Mouse (Mus musculus): ENCODE measurements at regions not wholly inside any gene's neighbourhood (a gene's known extent, or its start where the extent isn't known, plus 50 kb on each side); places are given as distances from the start of the nearest gene placed in this dataset.

DNA sequence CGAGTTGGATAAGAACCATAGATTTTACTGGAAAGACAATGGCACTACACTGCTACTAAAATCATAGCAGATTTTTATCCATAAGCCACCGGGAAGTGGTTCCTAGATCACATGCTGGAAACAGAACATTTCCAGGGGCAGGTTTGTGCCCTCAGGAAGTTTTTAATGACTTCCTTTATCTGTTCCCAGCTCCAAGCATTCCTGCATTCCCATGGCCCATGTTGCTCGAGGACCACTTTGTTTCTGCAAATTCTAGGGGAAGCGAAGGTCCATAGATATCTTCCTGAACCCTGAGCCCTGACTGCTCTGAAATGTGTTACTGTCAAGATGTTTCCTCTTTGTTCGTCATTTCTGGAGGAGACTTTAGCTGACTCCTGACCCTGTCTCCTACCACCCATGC lies 235.6 kb upstream of the Map3k1 start:
- DNase-seq: no peak

- no peak for DNase-seq
These were observed 237.7 kb upstream of the Map3k1 start for GRCm38 (mm10) chr13:112046247-112047211.

DNA sequence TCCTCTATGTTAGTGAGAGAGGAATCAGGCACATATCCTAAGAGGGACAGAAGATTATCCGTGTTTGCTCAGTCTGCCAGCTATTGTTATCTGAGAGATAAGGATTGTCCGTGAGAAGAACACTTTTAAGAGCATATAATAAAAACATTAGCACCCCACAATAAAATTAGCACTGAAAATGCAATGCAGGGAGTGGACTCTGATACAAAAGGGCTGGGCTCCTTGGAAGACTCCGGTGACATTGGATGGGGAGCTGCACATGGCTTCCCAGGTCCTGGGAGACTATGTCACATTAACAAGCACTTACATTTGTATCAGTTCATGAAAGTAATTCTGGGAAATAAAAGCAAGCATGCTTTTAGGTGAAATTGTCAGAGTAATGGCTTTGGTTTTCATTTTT lies 238.6 kb upstream of the Map3k1 start:
- DNase-seq: no peak

- DNase-seq: no peak
These were observed 239.1 kb upstream of the Map3k1 start for GRCm38 (mm10) chr13:112047874-112048273.

- no peak for DNase-seq
These were observed 239.5 kb upstream of the Map3k1 start for GRCm38 (mm10) chr13:112048327-112048726.

- no peak for DNase-seq
These were observed 237.4 kb upstream of the Ankrd55 start for GRCm38 (mm10) chr13:112050892-112051291.

DNA sequence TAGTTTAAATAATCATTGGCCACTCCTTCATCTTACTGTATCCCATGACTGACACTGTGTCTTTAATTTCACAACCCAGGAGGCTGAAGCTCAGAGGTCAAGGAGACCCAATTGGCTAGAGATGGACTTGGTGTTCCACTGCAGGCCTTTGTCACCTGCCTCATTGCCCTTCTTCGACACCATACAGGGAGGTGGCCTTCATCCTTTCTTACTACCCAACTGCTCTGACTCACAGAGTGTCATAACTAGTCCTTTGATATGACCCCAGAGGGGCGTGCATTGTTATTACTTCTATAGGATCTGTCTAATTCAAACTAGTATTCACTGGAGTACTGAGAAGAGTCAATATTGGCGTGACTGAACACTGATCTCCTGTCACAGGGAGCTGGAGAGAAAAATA lies 236.2 kb upstream of the Ankrd55 start:
- DNase-seq: no peak

- no peak for DNase-seq
These were observed 235.8 kb upstream of the Ankrd55 start for GRCm38 (mm10) chr13:112052456-112052855.

- peak; percentile 23 for DNase-seq
These were observed 233.3 kb upstream of the Ankrd55 start for GRCm38 (mm10) chr13:112054879-112055371.

GRCm38 (mm10) chr13:112058218-112058617 lies 230.0 kb upstream of the Ankrd55 start:
- no peak for DNase-seq

DNA sequence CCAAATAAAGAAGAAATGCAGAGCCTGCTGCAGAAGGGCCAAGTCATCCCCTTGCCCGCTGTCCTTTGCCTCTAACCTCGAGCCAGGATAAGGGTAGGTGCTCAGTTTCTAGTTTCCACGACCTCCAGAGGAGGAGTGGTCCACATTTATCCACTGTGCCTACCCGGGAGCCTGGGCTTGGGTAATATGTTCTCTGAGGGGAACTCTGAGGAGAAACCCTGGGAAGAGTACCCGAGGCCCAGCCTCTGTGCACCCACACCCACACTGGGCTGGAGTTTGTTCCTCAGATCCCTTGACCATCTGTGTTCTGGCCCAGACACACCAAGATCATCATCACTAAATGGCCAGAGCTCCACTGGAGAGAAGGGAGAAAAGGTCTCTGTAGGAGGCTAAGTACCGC lies 229.5 kb upstream of the Ankrd55 start:
- DNase-seq: no peak

GRCm38 (mm10) chr13:112062024-112062423 lies 226.2 kb upstream of the Ankrd55 start:
- no peak for DNase-seq

DNA sequence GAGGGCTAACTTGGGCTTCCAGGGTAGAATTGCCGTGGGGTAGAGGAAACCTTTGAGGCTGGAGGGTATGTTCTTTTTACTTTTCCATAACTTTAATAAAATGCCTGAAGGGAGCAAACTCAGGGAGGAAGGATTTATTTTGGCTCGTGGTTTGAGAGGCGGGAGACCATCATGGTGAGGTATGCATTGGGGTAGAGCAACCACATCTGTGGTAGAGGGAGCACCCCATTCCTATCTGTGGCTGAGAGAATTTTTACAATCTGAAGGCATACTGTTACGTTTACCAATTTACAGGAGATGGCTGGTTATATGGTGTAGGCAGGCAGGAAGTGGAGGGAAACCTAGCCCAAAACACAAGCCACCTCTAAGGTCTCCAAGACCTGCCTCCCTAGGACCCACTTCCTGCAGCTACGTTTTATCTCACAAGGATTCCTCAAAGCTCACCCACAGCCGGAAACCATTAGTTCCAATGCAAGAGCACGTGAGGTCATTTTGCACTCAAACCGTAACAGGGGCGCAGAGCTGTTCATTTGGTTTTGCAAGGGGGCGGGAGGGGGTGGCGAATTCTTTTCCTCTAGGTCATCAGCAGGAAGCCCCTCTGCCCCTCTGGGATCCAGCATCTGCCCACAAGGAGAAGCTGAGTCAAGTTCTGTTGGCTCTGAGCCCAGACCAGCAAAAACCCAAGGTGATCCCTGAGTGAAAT lies 224.7 kb upstream of the Ankrd55 start:
- no peak for DNase-seq

DNA sequence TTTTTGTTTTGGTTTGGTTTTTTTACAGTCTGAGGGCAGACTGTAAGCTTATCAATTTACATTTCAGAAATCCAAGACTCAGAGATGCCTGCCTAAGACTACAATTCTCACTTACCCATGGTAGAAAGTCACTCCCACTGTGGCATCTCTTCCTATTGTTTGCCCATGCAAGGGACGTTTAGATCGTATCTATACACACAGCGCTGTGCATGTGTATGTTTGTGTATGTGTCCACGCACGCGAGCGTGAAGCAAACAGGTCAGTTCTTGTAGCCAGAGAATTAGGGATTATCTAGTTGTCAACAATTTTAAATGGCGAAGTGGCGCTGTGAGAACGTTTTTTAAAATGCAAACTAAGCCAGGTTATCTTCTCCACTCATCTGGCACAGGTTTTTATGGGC lies 223.6 kb upstream of the Ankrd55 start:
- DNase-seq: no peak

DNA sequence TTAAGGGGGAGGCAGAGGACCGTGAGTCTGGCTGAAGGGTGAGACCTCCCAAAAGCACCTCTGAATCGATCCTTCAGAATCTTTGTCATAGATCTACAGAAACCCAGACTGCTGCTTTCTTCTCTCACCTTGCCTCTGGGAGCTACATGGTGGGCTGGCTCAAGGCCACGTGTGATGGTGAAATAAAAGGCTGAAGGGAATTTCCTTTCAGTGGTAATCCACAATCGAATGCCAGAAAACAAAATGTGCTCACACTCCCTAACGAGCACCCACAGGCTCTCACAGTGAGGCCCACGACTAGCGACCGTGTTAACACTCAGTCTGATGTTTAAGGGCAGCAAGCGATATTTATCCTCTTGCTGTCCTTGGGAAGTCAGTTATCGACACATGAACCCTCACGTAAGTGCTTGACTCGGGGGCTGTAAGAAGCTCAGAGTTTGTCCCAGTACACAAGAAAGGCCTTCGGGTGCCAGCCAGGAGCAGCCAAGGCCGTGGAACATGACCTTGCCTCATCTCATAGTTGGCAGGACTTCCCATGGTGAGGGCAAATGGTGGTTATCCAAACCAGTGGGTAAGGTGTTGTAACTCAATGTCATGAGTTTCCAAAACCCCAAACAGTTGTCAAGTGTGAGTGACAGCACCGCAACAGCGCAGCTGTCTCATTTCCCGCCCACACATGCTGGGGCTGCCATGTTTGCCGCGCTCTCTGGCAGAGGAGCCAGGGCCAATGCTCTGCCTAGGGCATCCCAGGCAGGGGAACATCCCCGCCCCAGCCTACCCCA lies 221.0 kb upstream of the Ankrd55 start:
- DNase-seq: no peak

GRCm38 (mm10) chr13:112070757-112071156 lies 217.5 kb upstream of the Ankrd55 start:
- DNase-seq: no peak

DNA sequence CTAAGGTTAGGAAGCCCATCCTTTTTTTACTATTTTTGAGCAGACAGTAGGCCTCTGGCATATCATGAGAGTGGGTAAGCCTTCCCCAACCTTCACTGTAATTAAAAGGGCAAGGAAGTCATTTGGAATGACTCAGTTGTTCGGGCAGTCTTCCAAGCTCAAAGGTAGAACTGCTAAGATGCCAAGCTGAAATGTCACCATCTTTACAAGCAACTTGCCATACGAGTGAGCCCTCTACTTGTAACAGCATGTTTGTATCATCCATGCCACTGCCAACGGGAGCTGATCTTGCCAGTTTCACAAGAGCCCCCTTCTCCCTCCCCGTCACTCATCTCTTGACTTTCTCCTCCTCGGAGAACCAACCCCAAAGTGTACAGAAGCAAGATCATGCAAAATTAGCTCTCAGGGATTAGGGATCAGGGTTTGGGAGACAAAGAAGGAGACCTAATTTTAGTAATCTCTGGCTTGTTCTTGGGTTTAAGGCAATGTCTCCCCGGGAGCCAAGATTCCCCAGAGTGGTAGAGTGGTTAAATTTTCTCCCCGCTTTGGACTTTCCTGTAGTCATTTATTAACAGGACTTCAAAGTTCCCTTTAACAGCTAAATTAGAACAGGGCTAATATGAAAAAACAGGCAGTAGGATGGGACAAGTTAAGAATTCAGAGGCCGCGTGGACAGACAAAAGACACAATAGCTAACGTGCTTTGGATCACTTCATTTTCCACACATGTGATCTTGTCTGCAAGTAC lies 216.9 kb upstream of the Ankrd55 start:
- DNase-seq: peak; percentile 56

DNA sequence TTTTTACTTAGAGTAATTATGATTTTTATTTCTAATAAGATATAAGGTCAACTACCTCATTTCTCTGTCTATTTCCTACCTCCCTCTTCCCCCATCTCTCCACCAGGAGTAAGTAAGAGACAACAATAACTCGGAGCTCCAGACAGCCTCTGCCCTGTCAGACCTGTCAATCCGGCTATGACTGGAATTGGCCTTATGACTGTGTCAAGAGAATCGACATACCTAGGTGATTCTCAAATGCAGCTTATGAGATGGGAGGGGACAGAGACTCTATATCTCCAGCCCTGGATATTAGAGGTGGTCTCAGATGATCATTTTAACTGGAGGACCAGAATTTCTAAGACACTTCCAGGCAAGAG lies 216.3 kb upstream of the Ankrd55 start:
- peak; percentile 36 for DNase-seq

DNA sequence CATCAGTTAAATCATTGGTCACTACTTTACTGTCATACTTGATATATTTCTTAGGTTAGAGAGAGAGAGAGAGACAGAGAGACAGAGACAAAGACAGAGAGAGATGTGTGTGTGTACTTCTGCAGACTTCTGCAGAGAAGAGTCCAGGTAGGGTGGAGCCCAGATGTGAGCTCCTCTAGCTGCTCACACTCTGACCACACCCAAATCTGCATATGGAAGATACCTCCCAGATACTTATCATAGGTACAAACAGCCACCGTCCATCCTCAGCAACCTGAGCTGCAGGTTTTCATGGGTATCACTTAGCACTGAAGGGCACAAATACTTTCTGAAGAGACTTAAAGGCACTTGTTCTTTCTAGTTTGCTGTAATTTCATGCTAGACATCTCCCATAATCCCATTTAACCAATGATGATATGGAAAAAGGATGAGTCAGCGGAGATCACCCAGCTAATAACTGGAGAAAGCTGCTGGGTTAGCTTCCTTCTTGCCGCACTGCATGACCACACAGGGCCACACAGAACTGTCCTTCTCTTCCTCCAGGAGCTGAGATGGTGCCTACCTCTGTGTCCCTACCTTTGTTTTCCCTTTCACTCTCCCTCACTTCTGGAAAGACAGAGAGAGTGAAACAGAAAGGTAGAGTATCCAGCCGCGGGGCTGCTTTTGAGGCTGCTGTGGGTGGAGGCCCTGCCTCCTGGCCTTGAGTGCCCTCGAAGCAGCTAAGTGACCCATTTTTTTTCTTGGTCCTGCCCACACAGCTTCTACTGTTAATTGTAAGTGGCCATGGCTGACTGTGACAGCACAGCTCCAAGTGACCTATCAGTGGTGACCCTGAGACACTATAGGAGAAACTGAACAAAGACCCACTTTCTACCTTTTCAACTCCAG lies 214.5 kb upstream of the Ankrd55 start:
- DNase-seq: no peak

DNA sequence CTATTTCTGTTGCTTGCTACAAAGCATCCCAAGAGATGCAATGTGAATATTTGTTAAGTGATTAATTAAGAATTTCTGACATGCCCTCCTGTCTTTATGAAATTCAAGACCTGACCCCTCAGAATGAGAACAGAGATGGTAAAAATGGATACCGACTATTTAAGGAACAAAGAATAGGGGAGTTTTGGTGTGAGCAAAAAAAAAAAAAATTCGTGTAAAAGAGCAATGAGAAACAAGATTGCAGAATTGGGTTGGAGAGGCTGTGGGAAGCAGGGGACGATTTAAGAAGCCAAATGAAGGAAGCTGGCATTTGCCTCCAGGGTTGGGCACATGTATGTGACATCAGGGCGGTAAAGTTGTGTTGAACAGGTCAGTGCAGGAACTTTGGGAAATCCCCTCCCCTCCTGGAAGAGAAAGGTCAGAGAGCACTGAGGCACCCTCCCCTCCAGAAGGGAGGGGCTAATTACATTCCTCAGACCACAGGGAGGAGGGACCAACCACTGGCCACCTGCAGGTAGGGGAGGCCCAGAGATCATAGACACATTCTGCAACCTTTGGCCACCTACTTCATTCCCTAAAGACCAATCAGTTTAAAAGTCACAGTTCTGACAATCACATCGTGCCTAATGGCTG lies 212.3 kb upstream of the Ankrd55 start:
- DNase-seq: peak; percentile 49

- DNase-seq: no peak
These were observed 210.2 kb upstream of the Ankrd55 start for GRCm38 (mm10) chr13:112078088-112078487.
